17 mouse cellular contexts compared by ENCODE assay signal in the genomic region with DNA sequence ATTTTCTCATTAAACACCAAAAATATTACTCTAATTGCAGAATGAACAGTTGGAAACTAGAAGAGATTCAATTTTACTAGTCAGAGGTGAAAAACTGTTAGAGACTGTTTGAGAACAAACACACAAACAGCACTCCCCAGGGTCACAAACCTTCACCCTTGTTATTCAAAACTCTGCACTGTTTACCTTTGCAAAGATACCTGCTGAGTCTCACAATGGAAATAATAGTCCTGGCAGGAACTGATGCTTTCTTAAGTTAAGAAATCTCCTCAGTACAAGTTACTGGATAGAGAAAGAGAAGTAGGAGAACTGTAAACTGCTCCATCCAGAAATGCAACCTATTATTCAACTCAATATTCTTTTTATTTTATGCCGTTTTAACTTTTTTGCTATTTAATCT.
"Had no signal": no experiment of that assay in that cellular context is flagged by ENCODE, and none has a peak within 500 bp of the region (broad histone marks: within the 10 kb centered on the region; RNA-seq: fewer than 3 reads in every experiment).

No protein-coding gene starts in this region.

- H3K4me3 ChIP-seq: lung, embryonic 15.5 days; megakaryocyte, embryonic 14.5 days; midbrain, embryonic 13.5 days; midbrain, embryonic 15.5 days; neural tube, embryonic 12.5 days; stomach, embryonic 15.5 days had no signal

- H3K27ac ChIP-seq: lung, embryonic 15.5 days; macrophage; midbrain, embryonic 13.5 days; midbrain, embryonic 15.5 days; neural tube, embryonic 12.5 days; stomach, embryonic 15.5 days had no signal

- H3K9me3 ChIP-seq: lung, embryonic 15.5 days; megakaryocyte, embryonic 14.5 days; midbrain, embryonic 13.5 days; midbrain, embryonic 15.5 days; neural tube, embryonic 12.5 days; stomach, embryonic 15.5 days had no signal

- H3K4me2 ChIP-seq: lung, embryonic 15.5 days; midbrain, embryonic 11.5 days; midbrain, embryonic 13.5 days; midbrain, embryonic 15.5 days; neural tube, embryonic 12.5 days; stomach, embryonic 15.5 days had no signal

- H3K9ac ChIP-seq: liver, postnatal 0 days; lung, embryonic 15.5 days; midbrain, embryonic 13.5 days; midbrain, embryonic 15.5 days; neural tube, embryonic 12.5 days; stomach, embryonic 15.5 days had no signal

- H3K4me1 ChIP-seq: lung, embryonic 15.5 days; megakaryocyte, embryonic 14.5 days; midbrain, embryonic 13.5 days; midbrain, embryonic 15.5 days; neural tube, embryonic 12.5 days; stomach, embryonic 15.5 days had no signal

- H3K27me3 ChIP-seq: lung, embryonic 15.5 days; megakaryocyte, embryonic 14.5 days; midbrain, embryonic 13.5 days; midbrain, embryonic 15.5 days; neural tube, embryonic 12.5 days; stomach, embryonic 15.5 days had no signal

- DNase-seq: liver, postnatal 0 days; lung, adult 2 months; lung, postnatal 14 days; lung, postnatal 36 days; right cerebral cortex, postnatal 14 days; thymus, adult 18-20 months; thymus, postnatal 14 days; thymus, postnatal 36 days had no signal

- ATAC-seq: liver, postnatal 0 days; lung, postnatal 0 days; midbrain, embryonic 13.5 days; midbrain, embryonic 15.5 days had no signal

- H3K36me3 ChIP-seq: lung, embryonic 15.5 days; midbrain, embryonic 13.5 days; midbrain, embryonic 15.5 days; neural tube, embryonic 12.5 days; stomach, embryonic 15.5 days had no signal
